Mouse (Mus musculus) spleen, postnatal 14 days (tissue): Measurements from ENCODE around the gene Ovol3.

Source experiments
- DNase-seq, 2 experiments: peaks; one replicate each; pipeline ENCODE4 v3.0.0; 2021 to 2022; ENCODE audit warnings: low spot score in 2 of 2

Gene Ovol3

GRCm38 (mm10) chr7:30194101-30194831 is 41.3 kb downstream of the Ovol3 start:
- DNase-seq: no peak

GRCm38 (mm10) chr7:30193581-30194100 is 41.9 kb downstream of the Ovol3 start:
- DNase-seq: peak; percentile 73 to 74

DNA sequence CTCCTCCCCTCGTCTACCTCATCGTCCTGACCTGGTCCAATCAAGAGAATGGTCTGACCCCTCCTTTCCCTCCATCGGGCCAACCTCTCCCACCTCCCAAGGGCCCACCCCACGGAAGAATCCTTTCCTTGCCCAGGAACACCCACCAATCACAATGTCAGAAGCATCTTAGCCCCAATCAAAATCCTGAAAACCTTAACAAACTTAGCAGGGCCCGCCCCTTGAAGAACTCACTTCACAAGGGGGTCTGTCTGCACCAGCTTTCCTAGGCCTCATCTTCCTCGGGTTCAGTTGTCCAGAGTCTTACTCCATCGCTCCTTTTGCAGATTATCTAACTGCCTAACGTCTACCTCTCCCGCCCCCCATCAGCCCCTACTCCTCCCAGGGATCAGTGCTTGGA is 42.5 kb downstream of the Ovol3 start:
- no peak for DNase-seq

- no peak for DNase-seq
These were observed 43.4 kb downstream of the Ovol3 start for GRCm38 (mm10) chr7:30192088-30192487.

GRCm38 (mm10) chr7:30189116-30189491 is 46.4 kb downstream of the Ovol3 start:
- no peak for DNase-seq

- DNase-seq: no peak
These were observed 47.0 kb downstream of the Ovol3 start for GRCm38 (mm10) chr7:30188344-30189115.

GRCm38 (mm10) chr7:30184641-30185348 is 50.7 kb downstream of the Ovol3 start:
- no peak for DNase-seq

DNA sequence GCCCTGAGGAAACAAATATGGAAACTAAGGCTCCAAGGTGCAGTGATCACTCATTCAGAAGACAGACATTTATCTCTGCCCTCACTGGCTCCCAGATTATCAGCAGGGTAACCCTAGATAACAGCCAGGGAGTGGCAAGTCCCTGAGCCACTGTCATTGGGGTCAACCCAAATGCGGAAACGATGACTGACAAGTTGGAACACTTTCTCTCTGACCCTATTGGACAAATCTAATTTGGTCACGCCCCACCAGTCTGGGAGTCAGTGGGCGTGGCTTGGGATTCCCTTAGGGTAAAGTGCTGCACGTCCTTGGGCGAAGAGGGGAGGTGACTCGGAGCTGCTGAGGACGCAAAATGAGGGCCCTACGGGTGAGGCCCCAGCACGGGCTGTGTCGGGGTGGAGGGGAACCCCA is 51.6 kb downstream of the Ovol3 start, which contains the start of gene Cox7a1:
Gene Cox7a1 (plus strand): TSS at position 266 of the 411 bp plus-strand sequence.
- DNase-seq: peak; percentile 65 to 78
